28 mouse cellular contexts compared by ENCODE assay signal in the genomic region with DNA sequence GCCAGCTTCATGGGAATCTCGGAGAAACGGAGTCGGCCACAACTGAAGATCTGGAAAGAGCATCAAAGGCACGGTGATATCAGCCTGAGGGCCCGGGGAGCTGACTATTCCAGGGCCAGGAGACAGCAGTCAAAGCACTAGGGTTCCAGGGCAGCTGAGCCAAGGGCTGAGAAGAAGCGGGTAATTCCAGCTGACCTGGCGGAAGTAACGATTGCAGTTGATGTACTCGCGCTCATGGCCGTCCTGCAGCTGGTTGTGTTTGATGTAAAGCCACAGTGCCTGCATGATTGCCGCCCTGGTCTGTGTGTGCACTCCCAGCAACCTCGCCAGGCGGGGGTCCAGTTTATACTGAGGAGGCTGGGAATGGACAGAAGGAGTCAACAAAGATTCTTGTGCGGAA. TPM values are rescaled to one million over a fixed set of nuclear protein-coding genes. Genes with fewer than 3 reads are reported as not detected.
"Had no signal": no experiment of that assay in that cellular context is flagged by ENCODE, and none has a peak within 500 bp of the region (broad histone marks: within the 10 kb centered on the region; RNA-seq: fewer than 3 reads in every experiment).

No protein-coding gene starts in this region.

- DNase-seq: gastrocnemius, adult 2 months; gastrocnemius, postnatal 10 days; gastrocnemius, postnatal 25 days; heart, adult 18-20 months; heart, postnatal 10 days; heart, postnatal 4 days; kidney, adult 18-20 months; kidney, adult 9 months; kidney, postnatal 14 days; kidney, postnatal 36 days; layer of hippocampus, adult 9-11 months; layer of hippocampus, postnatal 36 days; left cerebral cortex, postnatal 4 days had no signal

- ATAC-seq: hindbrain, embryonic 16.5 days; inflammation-experienced regulatory T-cells, adult 6 months; intestine, embryonic 15.5 days; intestine, postnatal 0 days; liver, embryonic 12.5 days had no signal

RNA-seq across cellular contexts. Expression of gene Tcam1, which starts 11.5 kb away (rescaled TPM):
- total RNA-seq: heart, adult 18-20 months; heart, postnatal 25 days; heart, postnatal 4 days; liver, adult 2 months had no signal

RNA-seq across cellular contexts. Expression of gene Gh, which starts 36.7 kb away (rescaled TPM):
- total RNA-seq: gastrocnemius, adult 2 months; gastrocnemius, postnatal 10 days; gastrocnemius, postnatal 25 days; gastrocnemius, postnatal 4 days; granulocyte monocyte progenitor cell, adult 5-6 weeks; heart, adult 18-20 months; heart, adult 8-10 months; heart, postnatal 10 days; heart, postnatal 25 days; heart, postnatal 4 days; layer of hippocampus, adult 18-20 months; layer of hippocampus, postnatal 14 days; layer of hippocampus, postnatal 36 days; left cerebral cortex, adult 18-20 months; left cerebral cortex, postnatal 10 days; left cerebral cortex, postnatal 25 days; left cerebral cortex, postnatal 4 days; liver, adult 2 months had no signal
